Mouse (Mus musculus) left cerebral cortex, postnatal 25 days (tissue): Measurements from ENCODE around the gene B3gnt6. TPM values are rescaled to one million over a fixed set of nuclear protein-coding genes. Genes with fewer than 3 reads are reported as not detected.
"Not testable (repeated sequence)": the region's sequence is repeated elsewhere in the genome, so short reads cannot be mapped to it uniquely, and the experiment has no call there.

Experiments used
- DNase-seq, 2 experiments: peaks; one replicate each; pipeline ENCODE4 v3.0.0; 2022; ENCODE audit warnings: low spot score in 2 of 2, mixed read lengths in 1 of 2
- intact Hi-C: fragments of 180-260 bp; cut with DNase I; formaldehyde crosslinking; loops from one replicate; pipeline ENCODE4 v1.15.1; 2025
- total RNA-seq, 2 experiments: library from RNA; stranded (reverse); gene quantifications; 2 replicates each; pipeline ENCODE4 v1.2.3; 2021

B3gnt6 gene
- total RNA-seq, result under 1 TPM in 1 of 2 experiments, not detected in 1; 0.27 TPM

DNA sequence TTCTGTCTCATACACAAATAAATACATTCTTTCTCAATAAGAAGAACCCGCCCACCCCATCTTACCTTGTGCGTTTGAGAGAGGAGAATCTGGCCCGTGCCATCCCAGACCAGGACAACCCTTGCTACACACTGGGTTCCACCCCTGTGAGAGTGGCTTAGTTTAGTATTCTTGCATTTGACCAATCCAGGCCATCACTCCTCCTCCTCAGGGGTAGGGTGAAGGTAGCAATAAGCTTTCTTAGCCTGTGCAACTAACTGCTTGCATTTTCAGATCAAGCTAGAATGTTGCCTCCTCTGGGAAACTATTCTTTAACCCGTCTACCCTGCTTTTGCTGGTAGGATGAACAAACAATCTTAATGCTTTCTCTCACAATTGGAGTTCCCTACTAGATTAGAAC lies at the start of gene B3gnt6:
TSS of gene B3gnt6 (minus strand) at position 101 of the 400 bp plus-strand sequence.
- no peak for DNase-seq
- intact Hi-C loops, result no loop called here

DNA sequence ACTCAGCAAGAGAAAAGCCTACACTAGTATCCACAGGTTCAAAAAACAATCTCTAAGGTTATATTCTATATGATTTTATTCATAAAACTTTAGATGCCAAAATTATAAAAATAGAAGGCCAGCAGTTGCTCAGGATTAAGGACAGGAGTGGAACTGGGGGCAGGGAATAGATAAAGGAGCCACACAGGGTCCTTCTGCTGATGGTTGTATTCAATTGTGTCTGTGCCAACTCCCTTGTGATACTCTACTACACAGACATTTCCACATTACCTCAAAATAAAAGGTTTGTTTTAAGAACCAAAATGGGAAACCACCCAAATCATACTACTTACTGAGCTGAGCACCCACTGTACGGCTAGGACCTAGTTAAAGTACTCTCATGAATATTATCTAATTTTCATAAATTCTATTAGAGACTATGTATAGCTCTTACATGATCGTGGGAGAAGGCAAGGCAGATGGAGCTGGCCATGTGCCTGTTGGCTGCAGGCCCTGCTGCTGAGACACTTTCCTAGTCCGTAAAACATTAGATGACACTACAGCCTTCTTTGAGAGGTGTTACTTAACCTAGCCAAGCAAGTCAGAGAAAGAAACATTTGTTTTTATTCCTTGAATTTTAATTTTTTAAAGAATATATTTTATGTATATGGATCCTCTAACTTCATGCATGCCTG lies 37.5 kb upstream of the B3gnt6 start:
- peak; percentile 42 to 68 for DNase-seq

DNA sequence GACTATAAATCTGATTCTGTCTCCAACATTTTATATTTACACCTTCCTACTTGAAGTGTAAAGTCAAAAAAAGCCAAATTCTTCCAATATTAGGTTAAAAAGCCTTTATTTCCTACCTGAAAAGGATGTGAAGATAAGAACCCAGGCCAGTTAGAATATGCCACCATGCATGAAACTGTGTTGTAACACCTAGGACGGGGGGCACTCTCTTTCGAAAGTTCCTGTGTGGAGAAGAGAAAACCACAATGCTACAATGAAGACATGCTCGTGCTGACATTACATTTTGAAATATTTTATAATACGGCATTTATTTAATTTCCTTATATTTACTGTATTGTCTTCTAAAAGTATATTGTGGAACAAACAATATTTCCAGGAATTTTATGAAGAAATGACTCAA lies 24.5 kb upstream of the B3gnt6 start:
- DNase-seq, result no peak
- intact Hi-C loops, result no loop called here

More for the DNA sequence above, 37.5 kb upstream of the B3gnt6 start:
- intact Hi-C loops, result no loop called here

DNA sequence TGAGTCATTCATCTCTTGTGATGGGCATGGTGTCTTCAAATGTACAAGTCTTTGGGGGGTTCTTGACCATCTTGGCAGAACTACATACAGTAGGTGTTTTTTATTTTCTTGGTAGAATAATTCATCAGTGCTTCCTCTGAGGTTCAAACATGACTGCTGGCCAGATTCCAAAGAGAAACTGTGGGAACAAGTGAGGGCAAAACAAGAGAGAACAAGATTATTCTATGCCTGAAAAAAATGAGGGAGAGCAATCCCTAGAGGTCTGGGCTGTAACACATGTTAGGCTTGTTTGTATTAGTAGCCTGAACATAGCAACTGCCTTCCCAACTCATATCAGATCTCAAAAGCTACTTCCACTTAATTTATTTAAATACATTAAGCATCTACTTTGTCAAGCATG lies 17.4 kb upstream of the B3gnt6 start:
- DNase-seq, result no peak
- intact Hi-C loops, result no loop called here

DNA sequence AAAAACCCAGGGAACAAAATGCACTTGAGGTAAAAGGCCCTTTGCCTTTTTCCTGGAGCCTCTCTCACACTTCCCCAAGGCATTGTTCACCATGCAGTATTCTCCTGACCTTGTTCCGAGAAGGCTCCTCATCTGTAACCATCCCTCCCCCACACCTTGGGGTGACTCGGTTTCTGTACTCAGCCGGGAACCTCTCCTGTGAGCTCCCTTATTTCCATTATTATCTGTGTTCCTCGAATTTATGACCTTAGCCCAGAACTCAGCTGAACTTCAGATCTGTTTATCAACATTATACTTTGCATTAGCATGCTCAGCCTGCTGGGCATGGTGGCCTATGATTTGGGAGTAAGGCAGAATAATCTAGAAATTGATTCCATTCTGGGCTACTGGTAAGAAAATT lies 3.7 kb upstream of the B3gnt6 start:
- DNase-seq, result no peak
- intact Hi-C loops, result no loop called here

DNA sequence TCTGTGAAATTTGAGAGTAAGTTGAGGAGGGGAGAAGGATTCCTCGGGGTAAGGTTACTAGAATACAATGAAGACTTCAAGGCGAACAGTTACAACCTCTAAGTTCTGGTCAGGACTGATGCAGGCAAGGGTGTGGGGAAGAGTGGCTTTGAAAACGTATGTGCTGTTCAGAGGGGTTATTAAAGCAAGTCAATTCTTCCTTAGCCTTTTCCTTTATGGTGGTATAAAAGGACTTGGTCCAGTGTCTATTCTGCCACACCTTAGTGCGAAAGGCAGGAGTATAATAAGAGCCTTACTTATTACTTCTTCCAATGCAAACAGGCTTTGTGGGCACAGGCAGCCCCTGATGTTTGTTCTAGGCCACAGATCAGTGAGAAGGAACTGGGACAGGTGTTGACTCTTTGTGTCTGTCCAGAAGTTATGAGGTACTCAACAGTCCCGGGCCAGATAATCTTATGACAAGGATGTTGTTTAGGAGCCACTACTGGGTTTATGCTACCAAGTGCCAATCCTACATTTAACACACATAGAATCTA lies 2.3 kb upstream of the B3gnt6 start:
- intact Hi-C loops, result no loop called here
- no peak for DNase-seq

DNA sequence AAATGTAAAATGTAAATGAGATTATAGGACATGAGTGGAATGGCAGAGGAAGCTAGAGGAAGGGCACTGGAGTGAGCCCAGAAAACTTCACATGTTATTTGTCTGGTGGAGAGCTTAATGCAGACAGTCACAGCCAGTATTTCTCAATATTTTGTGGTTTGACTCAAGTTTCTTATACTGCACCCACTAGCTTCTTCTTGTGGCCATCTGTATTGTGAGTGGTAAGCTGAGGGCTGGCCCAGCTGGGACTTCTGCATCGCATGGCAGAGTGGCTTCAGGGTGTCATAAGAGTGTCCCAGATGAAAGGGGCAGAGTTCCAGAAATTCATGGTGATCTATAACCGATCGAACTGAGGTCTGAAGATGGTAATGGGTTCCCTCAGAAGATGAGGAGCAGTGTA lies 1.1 kb upstream of the B3gnt6 start:
- DNase-seq, result no peak
- intact Hi-C loops, result no loop called here

DNA sequence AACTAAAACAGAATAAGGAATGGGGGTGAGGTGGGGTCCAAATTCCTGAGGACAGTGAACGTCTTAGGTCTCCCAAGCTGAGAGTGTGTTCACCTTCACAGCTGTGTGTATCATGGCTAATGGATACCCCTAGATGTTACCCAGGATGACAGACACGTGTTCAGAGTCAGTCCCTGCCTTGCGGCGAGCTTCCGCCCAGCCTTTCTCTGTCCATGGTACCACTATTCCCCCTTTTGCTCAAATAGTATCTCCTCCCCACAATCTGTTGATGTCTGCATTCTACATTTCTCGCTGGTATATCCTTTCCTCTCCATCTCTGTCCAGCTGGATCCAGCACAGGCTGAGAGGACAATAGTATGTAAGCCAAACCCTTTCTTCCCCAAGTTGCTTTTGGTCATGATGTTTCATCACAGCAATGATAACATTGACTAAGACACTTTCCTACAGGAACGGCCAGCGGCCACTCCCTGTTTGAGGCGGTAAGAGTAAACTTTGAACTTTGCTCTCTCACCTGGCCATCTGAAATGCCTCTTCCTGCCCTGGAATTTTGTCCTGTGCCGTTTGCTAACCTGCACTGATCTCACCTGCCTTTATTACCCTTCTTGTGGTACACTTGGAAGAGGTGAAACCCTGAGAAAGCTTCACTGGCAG lies 4.0 kb downstream of the B3gnt6 start:
- intact Hi-C loops, result no loop called here
- no peak for DNase-seq

DNA sequence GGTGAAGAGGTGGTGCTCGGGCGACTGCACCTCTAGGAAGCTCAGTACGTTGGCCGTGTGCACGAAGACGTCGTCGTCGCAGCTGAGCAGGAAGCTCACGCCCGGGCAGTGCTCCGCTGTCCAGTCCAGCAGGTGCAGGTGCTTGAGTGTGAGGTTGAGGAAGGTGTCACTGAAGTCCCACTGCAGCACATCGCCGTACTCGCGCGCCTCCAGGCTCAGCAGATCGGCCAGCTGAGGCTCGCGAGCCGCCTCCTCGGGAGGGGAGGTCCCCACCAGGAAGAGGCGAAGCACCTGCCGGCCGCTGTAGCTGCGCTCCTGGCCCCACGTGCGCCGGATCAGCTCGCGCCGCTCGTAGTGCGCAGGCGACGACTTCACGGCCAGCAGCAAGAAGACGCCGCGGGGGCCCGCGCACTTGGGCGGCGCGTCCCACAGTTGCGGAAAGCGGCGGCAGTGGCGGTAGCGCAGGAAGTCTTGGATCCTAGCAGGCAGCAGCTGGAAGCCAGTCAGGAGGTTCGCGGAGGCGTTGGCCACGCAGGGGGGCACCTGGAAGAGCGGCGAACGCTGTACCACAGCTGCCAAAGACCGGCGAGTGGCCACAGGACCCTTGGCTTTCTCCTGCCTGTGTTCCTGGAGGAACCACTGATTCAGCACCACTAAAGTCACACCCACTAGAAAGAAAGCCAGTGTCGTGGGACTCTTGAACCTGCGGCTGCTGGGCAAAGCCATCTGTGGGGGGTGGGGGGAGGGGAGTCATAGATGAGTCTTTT lies 5.1 kb downstream of the B3gnt6 start:
- DNase-seq, result peak; percentile 42 to 50
- intact Hi-C loops, result no loop called here

DNA sequence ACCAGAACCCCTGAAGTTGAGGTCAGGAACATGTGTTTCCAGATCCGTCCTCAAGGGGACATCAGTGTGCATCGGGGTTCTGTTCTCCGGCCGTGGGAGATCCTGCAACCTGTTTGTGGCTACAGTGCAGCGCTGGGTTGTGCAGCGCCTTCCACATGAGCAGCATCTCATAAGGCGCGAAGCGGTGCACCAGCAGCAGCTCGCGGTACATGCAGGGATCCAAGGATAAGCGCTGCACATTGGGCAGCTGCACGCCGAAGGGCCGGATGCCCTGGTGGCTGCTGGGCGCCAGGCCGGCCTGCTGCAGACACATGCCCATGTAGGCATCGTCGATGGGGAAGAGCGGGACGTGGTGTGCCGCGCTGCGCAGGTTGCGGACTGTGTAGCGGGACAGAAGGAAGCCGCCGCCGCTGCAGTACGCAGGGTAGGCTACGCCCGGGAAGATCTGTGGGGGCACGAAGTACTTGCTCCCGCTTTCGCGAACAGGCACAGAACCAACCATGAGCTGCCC lies 5.7 kb downstream of the B3gnt6 start:
- peak; percentile 30 to 39 for DNase-seq
- intact Hi-C loops, result loop anchor here (2.0 kb wide), 1 partner anchor 39 kb away; no protein-coding TSS in a partner anchor

DNA sequence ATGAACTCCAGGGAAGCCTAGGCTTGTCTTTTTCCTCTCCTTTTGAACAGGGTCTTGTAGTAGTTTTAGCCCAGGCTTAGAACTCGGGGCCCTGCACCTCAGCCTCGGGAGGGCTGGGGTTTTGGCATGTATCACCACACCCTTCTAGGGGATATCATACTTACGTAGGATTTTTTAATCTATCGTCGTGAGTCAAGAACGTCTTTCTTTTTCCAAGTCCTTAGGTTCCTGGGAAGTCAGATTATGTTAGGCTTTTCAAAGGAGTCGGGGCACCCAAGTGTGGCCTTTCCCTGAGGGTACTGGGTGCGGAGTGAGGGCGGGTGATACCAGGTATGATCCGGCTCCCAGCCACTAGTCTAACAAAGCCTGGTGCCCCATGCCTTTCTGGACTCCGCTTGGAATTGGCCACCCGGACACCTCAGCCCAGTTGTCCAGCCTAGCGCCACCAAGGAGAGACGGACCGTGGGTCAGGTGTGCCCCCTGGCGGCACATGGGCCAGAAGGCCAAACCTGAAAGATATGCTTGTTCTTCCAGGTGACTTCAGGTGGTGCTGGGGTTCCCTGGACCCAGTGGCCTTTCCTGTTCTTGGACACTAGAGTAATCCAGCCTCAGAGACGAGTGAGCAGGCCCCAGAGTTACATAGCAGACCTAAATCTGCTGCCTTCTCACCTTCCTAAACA lies 7.6 kb downstream of the B3gnt6 start:
- intact Hi-C loops, result loop anchor here (2.0 kb wide), 1 partner anchor 37 kb away; no protein-coding TSS in a partner anchor
- no peak for DNase-seq

DNA sequence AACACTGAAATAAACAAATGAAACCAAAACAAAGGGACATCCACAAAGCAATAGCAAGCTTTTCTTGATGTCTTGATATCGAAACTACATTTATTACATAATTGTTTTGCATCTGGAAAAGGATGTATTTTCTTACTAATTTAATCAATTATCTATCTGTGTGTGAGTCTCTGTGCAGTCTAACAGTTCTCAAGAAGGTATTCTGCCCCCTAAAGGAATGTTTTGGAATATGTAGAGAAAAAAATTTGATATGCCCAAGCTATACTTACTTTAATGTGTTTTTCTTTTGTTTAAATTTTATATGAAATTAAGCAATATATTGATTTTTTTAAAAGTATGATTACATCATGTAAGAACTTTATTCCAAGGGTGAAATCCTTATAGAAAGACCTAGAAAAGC lies 8.7 kb downstream of the B3gnt6 start:
- no peak for DNase-seq
- intact Hi-C loops, result no loop called here

DNA sequence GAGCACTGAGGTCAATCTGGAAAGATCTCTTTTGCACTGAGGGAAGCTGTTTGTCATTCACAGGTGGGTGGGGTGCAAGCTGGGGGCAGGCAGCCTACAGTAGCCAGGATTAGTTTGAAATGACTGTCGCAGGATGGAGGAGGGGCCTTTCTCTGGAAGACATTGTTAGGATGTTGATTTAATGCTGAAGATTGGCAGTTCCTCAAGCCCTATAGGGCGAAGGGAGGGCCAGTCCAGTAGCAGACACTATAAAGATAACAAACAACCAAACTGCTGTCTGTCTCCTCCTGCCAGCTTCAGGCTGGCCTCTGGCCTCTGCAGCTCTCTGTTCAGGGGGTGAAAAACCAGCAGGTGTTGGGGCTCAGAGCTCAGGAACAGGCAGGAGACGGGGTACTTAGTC lies 9.5 kb downstream of the B3gnt6 start:
- DNase-seq, result no peak
- intact Hi-C loops, result no loop called here

DNA sequence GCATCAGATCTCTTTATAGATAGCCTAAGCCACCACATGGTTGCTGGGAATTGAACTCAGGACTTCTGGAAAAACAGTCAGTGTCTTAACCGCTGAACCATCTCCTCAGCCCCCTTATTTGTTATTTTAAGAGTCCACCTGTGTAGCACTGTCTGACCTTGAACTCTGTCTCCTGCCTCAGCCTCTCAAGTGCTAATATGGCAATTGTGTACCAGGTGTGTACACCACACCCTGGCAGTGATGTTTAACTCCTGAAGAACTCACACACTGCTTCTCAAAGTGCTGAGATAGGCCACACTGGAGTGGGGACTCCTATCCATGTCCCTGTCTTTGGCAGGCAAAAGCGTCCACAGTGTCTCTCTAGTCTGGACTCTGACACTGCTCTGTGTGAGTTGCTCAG lies 10.6 kb downstream of the B3gnt6 start:
- intact Hi-C loops, result no loop called here
- no peak for DNase-seq

DNA sequence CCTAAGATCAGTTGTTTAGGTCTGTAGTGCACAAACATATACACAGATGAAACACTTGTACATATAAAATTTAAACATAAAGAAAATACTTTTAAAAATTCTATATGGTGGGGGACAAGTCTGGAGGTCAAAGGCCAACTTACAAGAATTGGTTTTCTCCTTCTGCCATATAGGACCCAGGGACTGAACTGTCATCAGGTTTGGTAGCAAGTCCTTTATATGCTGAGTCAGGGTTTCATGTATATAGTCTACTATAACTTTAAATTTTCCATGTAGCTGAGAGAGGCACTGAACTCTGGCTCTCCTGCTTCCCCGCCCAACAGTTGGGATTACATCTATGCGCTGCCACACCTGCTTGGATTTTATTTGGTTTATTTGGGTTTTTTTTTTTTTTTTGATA lies 11.0 kb downstream of the B3gnt6 start:
- DNase-seq, result no peak
- intact Hi-C loops, result no loop called here

DNA sequence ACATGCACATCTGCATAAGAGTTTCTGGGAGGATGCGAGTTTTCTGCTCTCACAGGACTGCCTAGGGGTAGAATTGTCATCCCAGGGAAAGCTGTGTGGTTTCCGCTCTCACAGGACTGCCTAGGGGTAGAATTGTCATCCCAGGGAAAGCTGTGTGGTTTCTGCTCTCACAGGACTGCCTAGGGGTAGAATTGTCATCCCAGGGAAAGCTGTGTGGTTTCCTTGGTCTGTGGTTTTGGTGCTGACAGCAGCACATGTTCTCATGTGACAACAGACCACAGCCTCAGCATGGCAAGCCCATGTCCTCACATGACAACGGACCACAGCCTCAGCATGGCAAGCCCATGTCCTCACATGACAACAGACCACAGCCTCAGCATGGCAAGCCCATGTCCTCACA lies 11.9 kb downstream of the B3gnt6 start:
- intact Hi-C loops, DNase-seq: not testable (repeated sequence)

DNA sequence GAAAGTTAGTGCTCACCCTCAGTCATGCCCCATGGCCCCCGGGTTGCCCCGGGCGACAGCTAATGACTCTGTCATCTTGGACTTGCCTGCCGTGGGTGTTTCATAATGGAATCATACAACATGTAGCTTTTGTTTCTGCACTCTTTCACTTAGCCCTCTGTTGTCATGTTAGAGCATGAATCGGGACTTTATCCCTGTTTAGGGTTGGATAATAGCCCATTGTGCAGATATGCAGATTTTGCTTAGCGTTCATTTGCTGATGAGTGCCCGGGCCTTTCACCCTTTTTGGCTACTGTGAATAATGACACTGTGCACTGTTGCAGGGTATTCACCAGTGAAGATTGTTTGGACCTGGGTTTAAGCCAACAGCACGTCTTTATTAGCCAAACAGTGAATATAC lies 12.6 kb downstream of the B3gnt6 start:
- intact Hi-C loops, result no loop called here
- DNase-seq, result peak in 1 of 2 experiments; percentile 18

DNA sequence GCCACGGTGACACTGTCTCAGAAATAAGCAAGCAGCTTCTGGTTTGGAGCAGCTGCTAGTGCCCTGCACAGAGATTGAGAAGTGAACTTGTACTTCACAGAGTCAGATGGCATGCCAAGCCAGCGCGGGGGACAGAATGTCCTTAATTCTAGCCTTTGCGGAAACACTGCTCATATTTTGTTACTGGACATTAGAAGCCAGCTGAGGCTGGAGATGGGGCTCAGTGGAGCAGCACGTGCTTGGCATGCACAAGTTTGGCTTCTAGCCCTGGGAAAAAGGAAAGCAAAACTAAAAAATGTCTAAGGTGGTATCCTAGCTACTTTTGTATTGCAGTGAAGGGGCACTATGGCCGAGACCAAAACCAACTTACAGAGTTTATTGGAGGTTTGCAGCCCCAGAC lies 14.0 kb downstream of the B3gnt6 start:
- intact Hi-C loops, result no loop called here
- DNase-seq, result no peak

DNA sequence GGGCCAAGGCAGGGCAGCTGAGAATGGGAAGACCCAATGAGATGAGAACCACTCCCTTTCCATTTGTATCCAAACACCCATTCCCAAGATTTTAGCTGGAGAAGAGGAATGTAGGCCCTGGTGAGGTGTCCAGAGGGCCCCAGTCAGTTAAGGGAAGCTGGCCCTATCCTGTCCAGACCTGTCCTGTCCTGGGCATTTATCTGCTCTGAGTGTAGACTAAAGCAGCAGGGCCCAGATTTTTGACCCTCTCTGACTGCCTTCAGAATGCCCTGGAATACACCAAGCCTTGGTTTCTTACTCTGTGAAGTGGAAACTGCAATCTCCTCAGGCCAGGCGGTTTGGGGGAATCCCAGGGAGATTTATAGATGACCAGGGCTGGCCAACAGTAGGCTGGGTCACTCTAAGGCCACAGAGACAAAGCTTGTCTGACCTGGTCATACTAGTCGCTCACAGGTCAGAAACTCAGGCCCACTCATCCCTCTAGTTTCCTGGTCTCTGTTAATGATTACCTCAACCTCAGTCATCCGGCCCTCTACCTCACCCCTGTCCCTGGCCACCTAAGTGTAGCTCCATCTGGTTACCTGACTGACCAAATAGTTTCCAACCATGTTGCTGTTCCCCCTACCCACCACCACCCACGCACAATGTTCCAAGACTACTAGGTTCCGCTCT lies 20.6 kb downstream of the B3gnt6 start:
- intact Hi-C loops, result no loop called here
- no peak for DNase-seq
